Mouse (Mus musculus) lung, embryonic 16.5 days (tissue): Measurements from ENCODE around the gene 3100002H09Rik. TPM values are rescaled to one million over a fixed set of nuclear protein-coding genes. Genes with fewer than 3 reads are reported as not detected.

Experiments used
- ATAC-seq: fragments of 200-750 bp; cut with Nextera tagmentation; 2 replicates; pipeline ENCODE4 v1.8.0; 2017; ENCODE audit warnings: low read depth, mild to moderate bottlenecking, moderate library complexity
- H3K27ac ChIP-seq: fragments of 300-500 bp; sonication (generic); 2 replicates; pipeline ENCODE4 v1.5.1; 2014; ENCODE audit warnings: mild to moderate bottlenecking, control low read depth, low read length
- H3K27me3 ChIP-seq: fragments of 300-500 bp; sonication (generic); 2 replicates; pipeline ENCODE4 v1.6.1; 2014; ENCODE audit warnings: low read depth, low read length, mixed read lengths; ENCODE audit not compliant: control insufficient read depth, insufficient read depth
- H3K36me3 ChIP-seq: fragments of 300-500 bp; sonication (generic); 2 replicates; pipeline ENCODE4 v1.6.1; 2014; ENCODE audit warnings: low read length; ENCODE audit not compliant: control insufficient read depth, insufficient read depth
- H3K4me1 ChIP-seq: fragments of 300-500 bp; sonication (generic); replicated peaks from 2 replicates; pipeline ENCODE4 v1.6.1; 2014; ENCODE audit warnings: low read length, mixed read lengths; ENCODE audit not compliant: control insufficient read depth, insufficient read depth
- H3K4me2 ChIP-seq: fragments of 300-500 bp; sonication (generic); 2 replicates; pipeline ENCODE4 v1.6.1; 2014; ENCODE audit warnings: low read depth, low read length, control low read depth
- H3K4me3 ChIP-seq: fragments of 300-500 bp; sonication (generic); 2 replicates; pipeline ENCODE4 v1.5.1; 2014; ENCODE audit warnings: mild to moderate bottlenecking, low read length, control low read depth
- H3K9ac ChIP-seq: fragments of 300-500 bp; sonication (generic); 2 replicates; pipeline ENCODE4 v1.6.1; 2014; ENCODE audit warnings: low read length, control low read depth
- H3K9me3 ChIP-seq: fragments of 300-500 bp; sonication (generic); 2 replicates; pipeline ENCODE4 v1.6.1; 2016; ENCODE audit warnings: low read length; ENCODE audit not compliant: control insufficient read depth
- WGBS: fragments of 180-500 bp; shearing (Covaris S2); extraction: QIAGEN DNeasy Blood & Tissue Kit; methylation state at CpG from one replicate; pipeline ENCODE4 v1.1.7; 2014; 5-methylcytosine and 5-hydroxymethylcytosine counted together
- polyA plus RNA-seq: library from polyadenylated mRNA; unstranded; fragments of >200 nt; fragmentation: Nextera tagmentation; extraction: Ambion mirVana; gene quantifications from 2 replicates; pipeline ENCODE4 v1.2.1, GENCODE M21; 2015

3100002H09Rik gene
- polyA plus RNA-seq, 1 experiment from 2014 or later = not detected

- Histone ChIP-seq H3K9ac (no peak overlapping the region), H3K36me3 (no peaks in the 10 kb centered on the region), H3K4me3 (no peak overlapping the region), H3K27ac (no peak overlapping the region), H3K4me1 (no peaks in the 10 kb centered on the region), H3K9me3 (no peaks in the 10 kb centered on the region), H3K4me2 (no peak overlapping the region), H3K27me3 (peaks cover 9% of the 10 kb centered on the region)
- ATAC-seq = no peak
- WGBS = 22% methylated on average over 9 of the region's 9 CpGs
These were observed 6.9 kb downstream of the 3100002H09Rik start for GRCm38 (mm10) chr4:124603712-124604111.

GRCm38 (mm10) chr4:124595929-124596328, 14.7 kb downstream of the 3100002H09Rik start:
- WGBS = 58% methylated on average over 9 of the region's 9 CpGs
- Histone ChIP-seq H3K27ac (no peak overlapping the region), H3K9me3 (no peaks in the 10 kb centered on the region), H3K27me3 (peaks cover 3% of the 10 kb centered on the region; the same call in 1 of the 2 replicates), H3K9ac (no peak overlapping the region), H3K4me2 (no peak overlapping the region), H3K4me1 (no peaks in the 10 kb centered on the region), H3K36me3 (no peaks in the 10 kb centered on the region), H3K4me3 (no peak overlapping the region)
- ATAC-seq = no peak

GRCm38 (mm10) chr4:124594933-124595332, 15.7 kb downstream of the 3100002H09Rik start:
- WGBS = 30% methylated on average over 13 of the region's 13 CpGs
- ATAC-seq = no peak
- Histone ChIP-seq H3K9me3 (no peaks in the 10 kb centered on the region), H3K27ac (no peak overlapping the region), H3K9ac (no peak overlapping the region), H3K36me3 (no peaks in the 10 kb centered on the region), H3K4me1 (no peaks in the 10 kb centered on the region), H3K27me3 (peaks cover 3% of the 10 kb centered on the region; the same call in 1 of the 2 replicates), H3K4me3 (no peak overlapping the region), H3K4me2 (0 out of 2 replicates have a peak overlapping the region, but pooled peaks have one; percentile 16)

GRCm38 (mm10) chr4:124593691-124594090, 16.9 kb downstream of the 3100002H09Rik start:
- H3K4me3 ChIP-seq = no peak overlapping the region
- H3K27me3 ChIP-seq = peaks cover 3% of the 10 kb centered on the region; the same call in 1 of the 2 replicates
- no peaks in the 10 kb centered on the region for H3K9me3 ChIP-seq
- no peak overlapping the region for H3K9ac ChIP-seq
- H3K27ac ChIP-seq = no peak overlapping the region
- no peaks in the 10 kb centered on the region for H3K36me3 ChIP-seq
- 32% methylated on average over 9 of the region's 9 CpGs for WGBS
- H3K4me2 ChIP-seq = no peak overlapping the region
- H3K4me1 ChIP-seq = no peaks in the 10 kb centered on the region
- ATAC-seq = no peak

- Histone ChIP-seq H3K4me2 (no peak overlapping the region), H3K4me1 (no peaks in the 10 kb centered on the region), H3K27ac (no peak overlapping the region), H3K27me3 (peaks cover 3% of the 10 kb centered on the region; the same call in 1 of the 2 replicates), H3K9me3 (no peaks in the 10 kb centered on the region), H3K36me3 (no peaks in the 10 kb centered on the region), H3K4me3 (no peak overlapping the region), H3K9ac (no peak overlapping the region)
- ATAC-seq = no peak
These were observed 17.4 kb downstream of the 3100002H09Rik start for GRCm38 (mm10) chr4:124593210-124593609.

GRCm38 (mm10) chr4:124592241-124592640, 18.4 kb downstream of the 3100002H09Rik start:
- 77% methylated on average over 5 of the region's 5 CpGs for WGBS
- ATAC-seq = no peak
- H3K27me3 ChIP-seq = peaks cover 3% of the 10 kb centered on the region; the same call in 1 of the 2 replicates

GRCm38 (mm10) chr4:124580695-124581094, 29.9 kb downstream of the 3100002H09Rik start:
- no peak overlapping the region for H3K27ac ChIP-seq
- peaks cover 12% of the 10 kb centered on the region for H3K27me3 ChIP-seq
- no peaks in the 10 kb centered on the region for H3K36me3 ChIP-seq
- no peak overlapping the region for H3K4me2 ChIP-seq
- H3K4me3 ChIP-seq = no peak overlapping the region
- peaks cover under 1% of the 10 kb centered on the region; the same call in 1 of the 2 replicates for H3K4me1 ChIP-seq
- no peak for ATAC-seq
- H3K9me3 ChIP-seq = no peaks in the 10 kb centered on the region
- H3K9ac ChIP-seq = no peak overlapping the region
- WGBS = 78% methylated on average over 7 of the region's 7 CpGs

More at GRCm38 (mm10) chr4:124592241-124592640, 18.4 kb downstream of the 3100002H09Rik start:
- no peaks in the 10 kb centered on the region for H3K9me3 ChIP-seq
- no peak overlapping the region for H3K27ac ChIP-seq
- H3K36me3 ChIP-seq = no peaks in the 10 kb centered on the region
- H3K4me1 ChIP-seq = no peaks in the 10 kb centered on the region
- no peak overlapping the region for H3K4me2 ChIP-seq
- H3K4me3 ChIP-seq = no peak overlapping the region
- H3K9ac ChIP-seq = no peak overlapping the region

GRCm38 (mm10) chr4:124575955-124576445, 34.6 kb downstream of the 3100002H09Rik start:
- Histone ChIP-seq H3K9me3 (no peaks in the 10 kb centered on the region), H3K27me3 (peaks cover 39% of the 10 kb centered on the region), H3K9ac (no peak overlapping the region), H3K4me2 (peak overlapping the region; percentile 68), H3K4me3 (peak overlapping the region; percentile 44), H3K4me1 (peaks cover 7% of the 10 kb centered on the region; the same call in 1 of the 2 replicates), H3K27ac (no peak overlapping the region), H3K36me3 (no peaks in the 10 kb centered on the region)
- WGBS = 8% methylated on average over 7 of the region's 7 CpGs
- ATAC-seq = no peak

GRCm38 (mm10) chr4:124575269-124575954, 35.2 kb downstream of the 3100002H09Rik start:
- no peak for ATAC-seq
- Histone ChIP-seq H3K4me2 (peak overlapping the region; percentile 68), H3K4me1 (peaks cover 7% of the 10 kb centered on the region; the same call in 1 of the 2 replicates), H3K27ac (no peak overlapping the region), H3K27me3 (peaks cover 39% of the 10 kb centered on the region), H3K4me3 (peak overlapping the region; percentile 44), H3K9ac (peak overlapping the region; percentile 51), H3K36me3 (no peaks in the 10 kb centered on the region), H3K9me3 (no peaks in the 10 kb centered on the region)
- WGBS = 1% methylated on average over 56 of the region's 61 CpGs
